Mouse (Mus musculus): Measurements from ENCODE around the gene Rpl10a.

Gene Rpl10a

GRCm38 (mm10) chr17:28328366-28328928 lies at the start of gene Rpl10a:
TSS of gene Rpl10a (plus strand) at chr17:28328471.
- DNase-seq, result peak; percentile 98

GRCm38 (mm10) chr17:28279236-28279635 lies 49.0 kb upstream of the Rpl10a start:
- DNase-seq, result peak; percentile 82

GRCm38 (mm10) chr17:28279780-28280422 lies 48.4 kb upstream of the Rpl10a start:
- peak; percentile 90 for DNase-seq

DNA sequence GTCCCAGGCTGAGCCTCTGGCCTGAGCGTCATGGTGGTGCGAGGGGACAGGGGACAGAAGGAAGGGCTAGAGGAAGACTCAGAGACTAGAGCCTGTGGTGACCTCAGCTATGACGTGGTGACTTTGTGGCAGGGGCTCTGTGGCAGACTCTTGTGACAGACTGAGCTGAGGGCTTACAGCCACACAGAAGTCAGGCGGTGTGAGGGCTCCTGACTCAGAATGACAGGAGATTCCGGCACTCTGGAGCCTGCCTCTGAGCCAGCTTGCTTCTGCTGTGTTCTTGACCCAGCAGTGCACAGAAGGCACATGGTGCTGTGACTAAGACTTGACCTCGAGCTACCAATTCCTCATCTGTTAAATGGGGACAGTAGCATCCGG lies 47.9 kb upstream of the Rpl10a start:
- DNase-seq, result no peak

- peak; percentile 45 for DNase-seq
Observed at GRCm38 (mm10) chr17:28280831-28281377, 47.4 kb upstream of the Rpl10a start.

DNA sequence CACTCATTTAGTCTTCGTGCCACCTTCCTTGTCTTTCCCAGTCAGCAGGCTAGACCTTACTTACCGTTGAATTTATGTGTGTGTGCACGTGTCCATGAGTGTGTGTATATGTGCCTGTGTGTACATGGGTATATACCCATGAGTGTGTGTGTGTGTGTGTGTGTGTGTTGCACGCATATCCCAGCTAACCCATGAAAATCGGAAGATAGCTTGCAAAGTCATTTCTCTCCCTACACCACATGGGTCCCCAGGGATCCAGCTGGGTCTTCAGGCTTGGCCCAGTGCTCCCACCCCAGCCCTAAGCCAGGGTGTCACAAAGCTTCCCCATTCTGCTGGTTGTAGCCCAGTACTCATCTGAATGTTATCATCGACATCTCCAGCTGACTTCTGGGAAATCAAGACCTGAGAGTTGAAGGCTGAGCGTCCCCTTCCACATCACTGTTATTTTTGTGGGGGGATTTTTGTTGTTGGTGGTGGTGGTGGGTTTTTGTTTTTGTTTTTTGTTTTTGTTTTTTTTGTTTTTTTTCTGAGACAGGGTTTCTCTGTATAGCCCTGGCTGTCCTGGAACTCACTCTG lies 46.3 kb upstream of the Rpl10a start:
- DNase-seq, result no peak

DNA sequence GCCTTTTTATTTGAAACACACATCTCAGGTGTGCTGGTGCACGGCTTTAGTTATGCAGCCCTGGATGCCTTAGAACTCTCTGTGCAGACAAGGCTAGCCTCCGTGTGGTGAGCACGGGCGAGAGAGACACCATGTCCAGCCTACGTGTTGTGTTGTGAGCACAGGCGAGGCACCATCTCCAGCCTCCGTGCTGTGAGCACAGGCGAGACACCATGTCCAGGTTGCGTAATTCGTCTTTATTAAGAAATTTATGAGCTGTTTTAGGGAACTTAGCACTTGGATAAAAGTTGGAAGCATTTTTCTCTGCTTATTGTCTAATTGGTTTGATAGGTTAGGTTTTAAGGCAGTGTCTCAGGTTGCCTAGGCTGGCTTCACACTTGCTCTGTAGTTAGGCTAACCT lies 45.1 kb upstream of the Rpl10a start:
- no peak for DNase-seq

DNA sequence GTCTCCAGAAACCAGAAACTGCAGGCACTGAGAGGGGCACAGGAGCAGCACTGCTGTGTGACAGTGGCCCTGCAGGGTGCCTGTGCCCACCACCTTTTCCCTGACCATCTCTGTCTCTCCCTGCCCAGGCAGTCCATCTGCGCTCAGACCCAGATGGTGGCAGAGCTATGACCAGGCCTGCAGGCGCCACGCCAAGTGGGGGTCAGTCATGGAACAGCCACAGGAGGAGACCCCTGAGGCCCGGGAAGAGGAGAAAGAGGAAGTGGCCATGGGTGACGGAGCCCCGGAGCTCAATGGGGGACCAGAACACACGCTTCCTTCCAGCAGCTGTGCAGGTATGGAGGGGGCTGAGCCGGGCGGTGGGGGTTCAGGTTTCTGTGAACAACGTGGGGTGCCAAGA lies 42.1 kb upstream of the Rpl10a start:
- no peak for DNase-seq

DNA sequence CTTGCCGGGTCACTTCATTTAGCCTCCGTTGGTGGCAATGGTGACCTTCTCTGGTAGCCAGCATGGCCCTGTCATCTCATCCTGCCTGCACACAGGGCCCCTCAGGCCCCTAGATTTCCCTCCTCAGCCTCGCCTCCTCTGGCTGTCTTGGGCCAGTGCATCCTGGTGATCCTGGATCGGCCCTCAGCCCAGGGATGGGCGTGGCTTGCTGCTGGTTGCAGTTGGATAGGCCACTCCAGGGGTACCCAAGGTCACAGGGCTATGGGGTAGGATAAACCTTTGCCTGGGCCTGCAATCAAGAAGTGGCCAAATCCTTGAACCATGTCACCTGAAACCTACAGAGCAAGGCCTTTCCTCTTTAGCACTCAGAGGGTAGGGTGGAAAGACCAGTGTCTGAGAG lies 41.3 kb upstream of the Rpl10a start:
- peak; percentile 54 for DNase-seq

- DNase-seq, result peak; percentile 66
Observed at GRCm38 (mm10) chr17:28287578-28287977, 40.7 kb upstream of the Rpl10a start.

DNA sequence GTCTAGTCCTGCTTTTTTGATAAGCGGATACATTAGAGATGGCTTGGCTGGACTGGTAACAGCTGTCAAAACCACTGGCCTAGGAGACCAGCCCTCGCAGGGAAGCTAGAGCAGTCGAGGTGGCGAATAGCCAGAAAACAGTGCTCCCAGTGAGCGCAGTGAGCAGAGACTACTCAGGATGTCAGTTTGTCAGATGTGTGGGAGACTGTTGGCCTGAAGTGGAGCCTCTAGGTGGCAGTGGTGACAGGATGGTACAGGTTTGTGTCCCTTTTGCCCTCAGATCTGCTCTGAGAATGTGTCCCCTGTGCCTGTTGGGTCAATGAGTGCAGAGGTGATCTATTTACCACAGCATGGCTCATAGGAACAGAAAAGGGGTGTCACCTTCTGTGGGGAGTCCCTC lies 40.3 kb upstream of the Rpl10a start:
- no peak for DNase-seq

DNA sequence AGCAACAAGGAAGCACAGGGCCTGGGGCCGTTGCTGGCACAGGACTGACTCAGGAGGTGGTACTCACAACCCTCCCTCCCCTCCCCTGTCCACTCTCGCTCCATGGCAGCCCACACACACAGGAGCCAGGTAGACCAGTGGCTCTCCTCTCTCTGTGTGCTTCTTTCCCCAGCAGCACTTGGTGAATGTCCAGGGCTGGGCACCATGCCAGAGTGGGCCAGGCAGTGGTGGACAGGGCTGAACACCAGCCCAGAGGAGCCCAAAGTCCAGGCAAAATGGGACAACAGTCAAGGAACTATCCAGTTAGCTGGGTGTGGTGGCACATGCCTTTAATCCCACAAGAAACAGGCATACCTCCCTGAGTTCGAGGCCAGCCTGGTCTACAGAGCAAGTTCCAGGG lies 38.0 kb upstream of the Rpl10a start:
- DNase-seq, result peak; percentile 92

DNA sequence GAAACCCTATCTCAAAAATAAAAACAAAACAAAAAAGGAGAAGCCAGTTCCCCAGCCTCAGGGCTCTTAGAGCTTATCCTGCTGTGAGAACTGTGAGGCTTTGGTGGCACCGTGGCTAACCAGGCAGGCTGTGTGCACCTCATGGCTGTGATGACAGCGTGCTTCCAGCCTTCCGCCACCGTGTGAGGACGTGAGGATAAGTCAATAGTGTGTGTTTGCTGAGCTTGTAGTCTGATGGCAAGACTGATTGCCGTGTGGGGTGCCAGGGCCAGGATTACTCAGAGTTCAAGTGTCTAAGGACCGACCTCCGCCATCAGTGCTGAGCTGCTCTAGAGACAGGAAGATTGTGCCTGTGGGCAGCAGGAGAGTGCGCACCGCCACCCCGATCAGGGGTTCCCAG lies 37.6 kb upstream of the Rpl10a start:
- no peak for DNase-seq

DNA sequence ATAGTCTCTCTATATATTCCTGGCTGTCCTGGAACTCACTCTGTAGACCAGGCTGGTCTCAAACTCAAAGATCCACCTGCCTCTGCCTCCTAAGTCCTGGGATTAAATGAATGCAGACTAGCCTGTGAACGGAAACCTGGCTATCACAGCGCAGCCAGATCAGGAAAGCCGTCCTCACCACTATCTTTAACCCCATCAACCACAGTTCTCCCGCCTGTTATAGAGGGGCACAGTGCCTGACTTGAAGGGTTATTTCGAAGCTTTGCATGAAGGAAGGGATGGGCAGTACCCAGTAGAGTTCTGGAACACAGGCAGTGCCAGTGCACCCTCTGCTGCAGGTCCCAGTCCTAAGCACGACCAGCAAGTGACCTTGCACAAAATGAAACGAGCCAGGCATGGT lies 36.9 kb upstream of the Rpl10a start:
- no peak for DNase-seq

DNA sequence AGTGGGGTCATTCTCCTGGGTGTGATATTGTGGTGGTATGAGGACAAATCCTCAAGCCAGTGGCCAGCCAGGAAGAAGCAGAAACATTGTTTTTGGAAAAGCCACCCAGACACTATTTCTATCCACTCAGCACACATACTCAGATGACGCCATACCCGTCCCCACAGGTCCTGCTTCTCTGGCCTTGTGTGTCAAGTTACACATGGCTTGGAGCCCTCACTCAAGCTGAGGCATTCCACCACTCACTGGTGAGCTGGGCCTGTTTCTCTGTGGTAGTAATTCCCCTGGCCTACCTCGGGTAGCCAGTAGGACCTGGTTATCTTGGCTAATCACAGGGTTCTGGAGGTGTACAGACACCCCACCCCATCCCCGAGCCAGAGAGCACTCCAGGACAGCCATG lies 34.6 kb upstream of the Rpl10a start:
- no peak for DNase-seq

DNA sequence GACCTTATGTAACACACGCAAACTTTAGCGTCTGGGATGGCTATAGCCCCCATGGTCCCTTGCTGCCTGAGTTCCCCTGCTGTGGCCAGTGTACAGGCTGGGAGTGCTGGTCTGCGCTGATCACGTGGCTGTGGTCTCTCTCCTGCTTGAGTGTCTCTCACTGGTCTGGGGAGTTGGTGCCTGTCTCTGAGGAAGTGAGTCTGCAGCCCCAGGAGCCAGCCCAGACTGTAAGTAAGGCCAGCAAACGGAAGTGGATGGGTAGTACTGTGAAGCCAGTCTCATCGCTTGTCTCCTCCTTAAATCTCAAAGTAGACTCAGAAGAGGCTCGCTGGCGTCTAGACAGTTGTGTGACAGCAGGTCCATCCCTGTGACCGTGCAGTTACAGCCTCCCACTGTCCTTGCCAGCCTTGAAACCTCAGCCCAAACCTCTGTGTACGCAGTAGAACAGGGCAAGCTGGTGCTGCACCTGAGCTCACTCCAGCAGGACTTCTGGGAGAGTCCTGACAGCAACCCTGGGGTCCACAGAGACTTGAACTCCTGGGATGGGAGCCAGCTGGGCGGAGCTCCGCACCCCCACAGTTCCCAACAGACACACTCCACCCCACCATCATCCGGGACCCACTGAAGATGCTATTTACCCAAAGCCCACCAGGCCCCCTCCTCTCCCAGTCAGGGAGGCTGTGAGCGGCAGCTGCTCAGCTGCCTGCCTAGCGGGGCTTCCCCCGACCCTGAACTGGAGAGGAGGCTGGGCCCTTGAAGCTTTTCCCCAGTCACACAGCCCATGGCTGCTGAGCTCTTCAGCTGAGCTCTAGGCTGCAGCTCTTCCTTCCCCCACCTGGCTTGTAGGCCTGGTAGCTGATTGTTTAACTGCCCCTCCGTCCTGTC lies 33.6 kb upstream of the Rpl10a start:
- no peak for DNase-seq

DNA sequence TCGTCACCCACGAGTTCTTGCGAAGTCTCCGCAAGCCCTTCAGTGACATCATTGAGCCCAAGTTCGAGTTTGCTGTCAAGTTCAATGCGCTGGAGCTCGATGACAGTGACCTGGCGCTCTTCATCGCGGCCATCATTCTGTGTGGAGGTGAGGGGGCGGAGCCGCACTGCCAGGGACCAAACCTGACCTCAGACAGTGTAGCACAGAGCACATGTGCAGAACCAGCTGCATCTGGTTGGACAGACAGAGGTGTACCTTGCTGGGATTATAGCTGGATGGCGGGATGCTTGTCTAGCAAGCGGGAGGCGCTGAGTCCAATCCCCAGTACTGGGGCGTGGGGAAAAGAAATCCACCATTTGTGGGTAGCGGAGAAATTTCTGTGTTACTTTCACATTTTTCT lies 29.4 kb upstream of the Rpl10a start:
- no peak for DNase-seq

DNA sequence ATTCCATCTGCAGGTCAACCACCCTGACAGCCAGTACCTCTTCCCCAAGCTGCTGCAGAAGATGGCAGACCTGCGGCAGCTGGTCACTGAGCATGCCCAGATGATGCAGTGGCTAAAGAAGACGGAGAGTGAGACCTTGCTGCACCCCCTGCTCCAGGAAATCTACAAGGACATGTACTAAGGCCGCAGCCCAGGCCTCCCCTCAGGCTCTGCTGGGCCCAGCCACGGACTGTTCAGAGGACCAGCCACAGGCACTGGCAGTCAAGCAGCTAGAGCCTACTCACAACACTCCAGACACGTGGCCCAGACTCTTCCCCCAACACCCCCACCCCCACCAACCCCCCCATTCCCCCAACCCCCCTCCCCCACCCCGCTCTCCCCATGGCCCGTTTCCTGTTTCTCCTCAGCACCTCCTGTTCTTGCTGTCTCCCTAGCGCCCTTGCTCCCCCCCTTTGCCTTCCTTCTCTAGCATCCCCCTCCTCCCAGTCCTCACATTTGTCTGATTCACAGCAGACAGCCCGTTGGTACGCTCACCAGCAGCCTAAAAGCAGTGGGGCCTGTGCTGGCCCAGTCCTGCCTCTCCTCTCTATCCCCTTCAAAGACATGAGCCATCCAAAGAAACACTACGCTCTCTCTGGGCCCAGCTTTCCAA lies 28.5 kb upstream of the Rpl10a start:
- DNase-seq, result no peak

DNA sequence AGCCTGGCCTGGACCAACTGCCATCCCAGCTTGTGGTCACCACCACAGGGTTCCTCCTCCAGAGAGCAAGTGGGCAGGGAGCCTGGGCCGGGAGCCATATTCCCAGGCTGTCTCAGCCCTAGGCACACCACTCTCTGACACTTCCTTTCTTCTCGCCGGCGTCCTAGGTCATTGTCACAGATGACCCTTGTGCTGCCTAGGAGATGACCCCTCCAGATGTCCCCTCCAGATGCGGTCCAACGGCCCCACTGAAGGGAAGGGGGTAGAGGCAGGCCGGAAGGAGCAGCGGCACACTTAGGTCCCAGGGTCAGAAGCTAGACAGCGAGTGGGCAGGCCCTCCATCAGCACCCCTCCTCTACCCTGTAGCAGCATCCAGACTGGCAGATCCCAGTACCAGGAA lies 27.9 kb upstream of the Rpl10a start:
- DNase-seq, result no peak

GRCm38 (mm10) chr17:28300850-28301249 lies 27.4 kb upstream of the Rpl10a start:
- no peak for DNase-seq

DNA sequence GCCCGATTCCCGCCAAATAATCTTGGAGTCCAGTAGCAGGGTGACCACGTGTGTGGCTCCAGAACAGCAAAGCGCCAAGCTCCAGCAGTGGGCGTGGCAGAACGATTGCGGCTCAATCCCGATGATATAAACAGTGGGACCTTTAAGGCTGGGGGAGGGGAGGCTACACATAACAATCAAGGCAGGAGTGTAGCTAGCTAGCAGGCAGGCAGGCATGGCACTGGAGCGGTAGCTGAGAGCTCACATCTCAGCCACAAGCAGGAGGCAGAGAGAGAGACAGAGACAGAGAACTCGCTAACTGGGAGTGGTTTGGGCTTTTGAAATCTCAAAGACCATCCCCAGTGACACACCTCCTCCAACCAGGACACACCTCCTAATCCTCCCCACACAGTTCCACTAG lies 23.1 kb upstream of the Rpl10a start:
- DNase-seq, result no peak

GRCm38 (mm10) chr17:28308297-28309195 lies 19.7 kb upstream of the Rpl10a start:
- DNase-seq, result peak; percentile 91

All from kidney, postnatal 14 days (tissue).